Mouse (Mus musculus) right cerebral cortex, postnatal 10 days (tissue): Measurements from ENCODE around the gene Rinl.

Experiments used
- DNase-seq, 2 experiments: peaks; one replicate each; pipeline ENCODE4 v3.0.0; 2021; ENCODE audit warnings: low spot score in 2 of 2

The Rinl gene

GRCm38 (mm10) chr7:28788307-28789195 lies at the start of gene Rinl:
TSS of gene Rinl (plus strand) at chr7:28788969.
- DNase-seq: no peak

- no peak for DNase-seq
These were observed 48.9 kb upstream of the Rinl start for GRCm38 (mm10) chr7:28739829-28740228.

GRCm38 (mm10) chr7:28740949-28741348 lies 47.8 kb upstream of the Rinl start:
- no peak for DNase-seq

GRCm38 (mm10) chr7:28741368-28741708 lies 47.4 kb upstream of the Rinl start:
- DNase-seq: no peak

GRCm38 (mm10) chr7:28741709-28742438 lies 46.9 kb upstream of the Rinl start, which contains the start of the genes Mrps12 and Sars2:
TSS of gene Mrps12 (minus strand) at chr7:28741820.
TSS of gene Sars2 (plus strand) at chr7:28741992.
- peak; percentile 97 to 99 for DNase-seq

- no peak for DNase-seq
These were observed 38.8 kb upstream of the Rinl start for GRCm38 (mm10) chr7:28749935-28750334.

GRCm38 (mm10) chr7:28756079-28756478 lies 32.7 kb upstream of the Rinl start, which contains the start of gene Ccer2:
TSS of gene Ccer2 (plus strand) at chr7:28756174.
- no peak for DNase-seq

GRCm38 (mm10) chr7:28758623-28759022 lies 30.1 kb upstream of the Rinl start:
- no peak for DNase-seq

- DNase-seq: no peak
These were observed 26.9 kb upstream of the Rinl start for GRCm38 (mm10) chr7:28761907-28762306.

GRCm38 (mm10) chr7:28765211-28765610 lies 23.6 kb upstream of the Rinl start:
- DNase-seq: no peak

- DNase-seq: peak; percentile 99
These were observed 22.4 kb upstream of the Rinl start, which contains the start of gene Sirt2 for GRCm38 (mm10) chr7:28766173-28766879. TSS of gene Sirt2 (plus strand) at chr7:28766735.

GRCm38 (mm10) chr7:28766910-28767309 lies 21.9 kb upstream of the Rinl start:
- no peak for DNase-seq

GRCm38 (mm10) chr7:28767462-28767965 lies 21.3 kb upstream of the Rinl start, which contains the start of gene Nfkbib:
TSS of gene Nfkbib (minus strand) at chr7:28767512.
- DNase-seq: no peak

- no peak for DNase-seq
These were observed 19.3 kb upstream of the Rinl start for GRCm38 (mm10) chr7:28769414-28769958.

- no peak for DNase-seq
These were observed 18.5 kb upstream of the Rinl start for GRCm38 (mm10) chr7:28770309-28770708.

- no peak for DNase-seq
These were observed 16.9 kb upstream of the Rinl start for GRCm38 (mm10) chr7:28771867-28772266.

- no peak for DNase-seq
These were observed 15.6 kb upstream of the Rinl start for GRCm38 (mm10) chr7:28773163-28773562.

- peak; percentile 71 to 75 for DNase-seq
These were observed 14.6 kb upstream of the Rinl start for GRCm38 (mm10) chr7:28774164-28774563.

- DNase-seq: no peak
These were observed 13.6 kb upstream of the Rinl start for GRCm38 (mm10) chr7:28775129-28775528.

GRCm38 (mm10) chr7:28778825-28779224 lies 9.9 kb upstream of the Rinl start:
- DNase-seq: no peak

GRCm38 (mm10) chr7:28780067-28780658 lies 8.6 kb upstream of the Rinl start:
- peak; percentile 91 to 93 for DNase-seq
